Mouse (Mus musculus): ENCODE results near the gene S1pr3.

GRCm38 (mm10) chr13:51413461-51413860 lies 5.0 kb downstream of the S1pr3 start:
- TF ChIP-seq EP300 (IDR thresholded peaks at IDR 0.05; ENCODE audit: low read depth) (no peak), CTCF (IDR thresholded peaks at IDR 0.05; ENCODE audit: low read depth) (peak; percentile 51)
